Mouse (Mus musculus): Measurements from ENCODE around the gene Ppp1r13l.

GRCm38 (mm10) chr7:19400946-19401345, 41.4 kb downstream of the Ppp1r13l start:
- TF ChIP-seq CTCF (IDR thresholded peaks at IDR 0.05; ENCODE audit: borderline replicate concordance, control insufficient read depth, extremely low read depth, insufficient read depth, low read length, poor library complexity) (no peak), POLR2A (IDR thresholded peaks at IDR 0.05; ENCODE audit: control insufficient read depth, extremely low read depth, insufficient read depth, low read length, poor library complexity) (no peak)
